Mouse (Mus musculus): ENCODE measurements around the gene Rag1.

GRCm38 (mm10) chr2:101627227-101627626 is 22.1 kb downstream of the Rag1 start:
- no peak for TF ChIP-seq CTCF (IDR thresholded peaks at IDR 0.05; ENCODE audit: low read depth)
- no peak for TF ChIP-seq EP300 (optimal IDR thresholded peaks at IDR 0.05)

Measured in stomach, postnatal 0 days (tissue).